Mouse (Mus musculus) gastrocnemius, postnatal 25 days (tissue): ENCODE measurements around the gene Chd5. TPM values are rescaled to one million over a fixed set of nuclear protein-coding genes. Genes with fewer than 3 reads are reported as not detected.
A peak's percentile ranks its signal among the peaks of the same experiment; 100 is the strongest.

Source experiments
- DNase-seq: peaks from one replicate; pipeline ENCODE4 v3.0.0; 2022
- long read RNA-seq, 2 experiments: library from polyadenylated mRNA; stranded (forward); transcript quantifications; one replicate each; pipeline ENCODE4 v2.0.0; 2021
- total RNA-seq, 2 experiments: library from RNA; stranded (reverse); gene quantifications; 1 replicate in 1 of 2; 2 replicates in 1 of 2; pipeline ENCODE4 v1.2.3; 2021

Gene Chd5
- total RNA-seq = under 1 TPM; 0.03 to 0.08 TPM
- long read RNA-seq, experiment 1 = 0 reads
- long read RNA-seq, experiment 2 = 0 reads

DNA sequence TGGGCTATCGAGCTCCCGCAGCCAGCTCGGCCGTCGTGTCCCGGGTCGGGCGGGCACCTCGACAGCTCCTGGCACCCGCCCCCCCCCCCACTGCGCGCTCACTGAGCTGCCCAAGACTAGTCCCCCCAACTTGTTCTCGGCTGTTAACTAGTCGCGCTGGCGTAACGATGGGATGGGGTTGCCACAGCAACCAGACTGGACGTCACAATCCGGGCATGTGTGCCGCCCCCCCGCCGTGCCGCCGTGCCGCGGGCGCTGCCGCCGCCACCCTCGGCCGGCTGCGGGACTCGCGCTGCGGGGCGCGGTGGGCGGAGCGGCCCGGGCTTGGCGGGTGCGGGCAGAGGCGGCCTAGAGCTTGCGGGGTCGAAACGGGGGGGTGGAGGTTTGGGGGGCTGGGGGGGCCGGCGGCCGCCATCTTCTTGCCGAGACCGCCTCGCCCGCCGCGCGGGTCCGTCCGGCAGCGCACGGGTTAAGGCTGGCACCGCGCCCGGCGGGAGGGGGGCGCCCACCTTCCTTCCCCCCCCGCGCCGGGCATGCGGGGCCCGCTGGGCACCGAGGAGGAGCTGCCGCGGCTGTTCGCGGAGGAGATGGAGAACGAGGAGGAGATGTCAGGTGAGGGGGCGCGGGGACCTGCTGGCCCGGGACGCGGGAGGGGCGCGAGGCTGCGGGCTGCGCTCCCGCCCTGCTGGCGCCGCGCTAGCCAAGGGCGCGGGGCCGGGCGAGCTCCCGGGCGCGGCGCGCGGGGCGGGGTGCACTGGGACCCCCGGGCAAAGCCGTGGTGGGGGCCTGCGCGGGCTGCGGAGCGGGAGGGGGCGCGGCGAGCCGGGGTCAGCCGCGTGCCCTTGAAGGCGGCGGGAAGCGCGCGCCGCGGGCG is at the start of gene Chd5:
Chd5 (plus strand) TSS at position 233 of the 874 bp plus-strand sequence.
- DNase-seq = no peak

GRCm38 (mm10) chr4:152290385-152290784 is 48.1 kb upstream of the Chd5 start:
- DNase-seq = no peak

- no peak for DNase-seq
These were observed 47.5 kb upstream of the Chd5 start for GRCm38 (mm10) chr4:152290991-152291390.

- no peak for DNase-seq
These were observed 46.9 kb upstream of the Chd5 start, which contains the start of gene Hes3 for GRCm38 (mm10) chr4:152291562-152291961. Gene Hes3 (minus strand): TSS chr4:152291662.

DNA sequence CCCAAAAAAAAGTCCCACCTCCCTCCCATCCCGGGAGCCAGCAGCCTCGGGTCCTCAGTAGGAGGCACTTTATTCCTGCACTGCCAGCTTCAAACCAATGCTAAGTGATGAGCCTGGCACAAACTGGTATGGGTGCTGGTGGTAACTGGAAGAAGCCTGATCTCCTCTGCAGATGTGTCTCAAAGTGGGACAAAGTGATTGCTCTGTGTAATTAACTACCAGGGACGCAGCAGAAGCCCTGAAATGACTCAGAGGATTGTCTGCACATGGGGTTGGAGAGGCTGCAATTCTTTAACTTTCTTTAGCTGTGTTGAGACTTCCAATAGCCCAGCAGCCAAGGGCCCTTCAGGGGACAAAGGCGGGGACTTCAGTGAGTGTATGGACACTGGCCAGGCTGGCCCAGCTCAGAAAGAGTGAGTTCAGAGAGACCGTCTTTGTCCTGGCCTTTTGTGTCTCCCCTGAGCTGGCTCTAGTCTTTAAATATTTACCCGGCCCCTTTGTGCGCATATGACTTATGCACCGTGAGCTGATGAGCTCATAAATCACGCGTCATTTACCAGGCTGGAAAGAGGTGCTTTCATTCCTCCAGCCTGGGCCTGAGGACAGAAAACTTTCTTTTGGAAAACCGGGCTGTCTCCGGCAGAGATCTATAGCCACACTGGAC is 46.2 kb upstream of the Chd5 start:
- DNase-seq = no peak

DNA sequence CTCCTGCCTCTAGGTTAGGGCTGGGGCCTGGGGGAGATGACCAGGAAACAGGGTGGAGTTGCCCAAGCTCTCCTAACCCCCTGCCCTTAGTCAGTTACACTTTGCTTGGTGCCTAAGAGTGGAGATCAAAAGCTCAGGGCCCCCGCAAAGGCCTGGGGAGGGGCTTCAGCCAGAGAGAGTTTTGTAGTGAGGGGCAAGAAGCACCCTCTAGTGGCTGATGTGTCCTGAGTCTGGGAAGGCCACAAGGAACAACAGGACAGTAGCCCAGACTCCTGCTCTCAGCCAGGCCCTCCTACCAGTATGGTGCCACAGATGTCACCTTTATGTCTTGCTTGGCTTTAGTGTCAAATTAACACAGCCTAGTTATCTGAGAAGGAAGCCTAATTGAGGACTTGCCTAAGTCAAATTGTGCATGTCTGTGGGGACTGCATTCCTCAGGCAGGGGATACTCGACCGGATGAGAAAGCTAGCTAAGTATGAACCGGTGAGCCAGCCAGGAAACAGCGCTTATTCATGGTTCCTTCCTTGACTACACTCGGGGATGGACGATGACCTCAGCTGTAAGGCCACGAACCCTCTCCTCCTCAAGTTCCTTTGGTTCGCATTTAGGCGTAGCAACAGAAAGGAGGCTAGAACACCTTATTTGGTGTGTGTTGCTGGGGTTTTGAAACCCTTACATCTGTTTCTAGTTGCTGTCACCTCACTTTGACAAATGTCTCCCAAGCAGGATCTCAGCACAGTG is 44.1 kb upstream of the Chd5 start:
- DNase-seq = no peak

DNA sequence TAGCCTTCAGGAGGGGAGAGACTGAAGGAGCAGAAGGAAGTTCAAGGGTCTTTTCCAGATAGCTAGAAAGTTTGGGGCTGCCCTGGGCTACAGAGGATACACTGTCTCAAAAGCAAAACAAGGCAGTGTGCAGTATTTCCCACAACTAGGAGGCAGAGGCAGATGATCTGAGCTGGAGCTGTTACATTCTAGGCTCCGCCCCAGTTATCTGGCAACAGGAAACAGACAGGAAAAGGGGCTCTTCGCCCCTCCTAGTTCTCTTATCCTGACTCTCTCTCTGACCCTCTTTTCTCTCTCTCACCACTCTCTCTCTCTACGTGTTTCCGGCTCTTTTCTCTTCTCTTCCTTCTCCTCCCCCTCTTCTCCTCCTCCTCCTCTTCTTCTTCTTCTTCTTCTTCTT is 42.5 kb upstream of the Chd5 start:
- DNase-seq = no peak

DNA sequence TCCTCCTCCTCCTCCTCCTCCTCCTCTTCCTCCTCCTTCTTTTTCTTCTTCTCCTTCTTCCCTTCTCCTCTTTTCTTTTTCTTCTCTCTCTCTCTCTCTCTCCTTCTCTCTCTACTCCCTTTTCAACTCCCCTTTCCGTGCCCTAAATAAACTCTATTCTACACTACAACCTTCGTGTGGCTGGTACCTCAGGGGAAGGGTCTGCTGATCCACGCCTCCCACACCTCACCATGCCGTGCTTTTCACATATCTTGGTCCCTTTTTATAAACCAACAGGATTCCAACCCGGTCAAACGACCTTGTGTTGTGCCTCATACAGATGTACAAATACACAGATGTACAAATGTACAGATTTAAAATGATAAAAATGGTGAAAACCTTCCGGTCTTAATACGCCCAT is 42.1 kb upstream of the Chd5 start:
- no peak for DNase-seq

DNA sequence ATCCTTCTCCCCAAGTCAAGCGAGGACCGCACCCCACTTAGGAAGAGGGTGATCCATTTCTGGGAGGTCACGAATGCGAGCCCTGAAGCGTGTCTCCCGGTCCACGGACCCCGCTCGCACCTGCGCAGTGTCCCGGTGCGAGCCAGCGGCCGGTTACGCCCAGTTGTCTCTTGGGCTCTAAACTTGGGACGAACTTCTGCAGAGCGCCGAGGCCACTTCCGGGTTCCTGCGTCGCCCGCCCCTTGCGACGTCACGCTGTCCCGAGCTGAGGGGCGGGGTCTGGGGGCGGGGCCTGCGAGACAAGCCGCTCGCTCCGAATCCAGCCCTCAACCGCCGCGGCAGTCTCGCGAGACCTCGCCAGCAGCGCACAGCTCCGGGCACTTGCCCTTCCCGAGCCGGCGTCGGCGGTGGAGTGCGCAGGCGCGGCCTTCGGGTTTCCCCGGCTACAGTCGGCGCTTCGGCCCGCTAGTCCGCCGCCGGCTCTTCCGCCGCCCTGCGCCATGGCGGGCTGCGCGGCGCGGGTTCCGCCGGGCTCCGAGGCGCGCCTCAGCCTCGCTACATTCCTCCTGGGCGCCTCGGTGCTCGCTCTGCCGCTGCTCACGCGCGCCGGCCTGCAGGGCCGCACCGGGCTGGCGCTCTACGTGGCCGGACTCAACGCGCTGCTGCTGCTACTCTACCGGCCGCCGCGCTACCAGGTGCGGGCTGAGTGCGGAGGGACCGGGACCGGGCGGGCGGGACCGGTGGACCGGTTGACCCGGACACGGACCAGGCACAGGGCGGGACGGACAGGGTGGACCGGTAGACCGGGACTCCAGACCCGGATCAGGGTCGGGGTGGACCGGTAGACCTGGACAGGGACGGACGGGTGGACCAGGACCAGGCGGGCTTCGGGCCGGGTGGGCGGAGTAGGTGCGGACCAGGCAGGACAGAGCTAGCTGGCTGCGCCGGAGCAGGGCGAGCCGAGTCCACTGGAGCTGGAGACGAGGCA is 41.3 kb upstream of the Chd5 start, which contains the start of gene Icmt:
Icmt (plus strand) TSS at position 354 of the 988 bp plus-strand sequence.
- DNase-seq = peak; percentile 99

- DNase-seq = no peak
These were observed 39.6 kb upstream of the Chd5 start for GRCm38 (mm10) chr4:152298836-152299235.

GRCm38 (mm10) chr4:152300375-152300774 is 38.1 kb upstream of the Chd5 start:
- DNase-seq = no peak

DNA sequence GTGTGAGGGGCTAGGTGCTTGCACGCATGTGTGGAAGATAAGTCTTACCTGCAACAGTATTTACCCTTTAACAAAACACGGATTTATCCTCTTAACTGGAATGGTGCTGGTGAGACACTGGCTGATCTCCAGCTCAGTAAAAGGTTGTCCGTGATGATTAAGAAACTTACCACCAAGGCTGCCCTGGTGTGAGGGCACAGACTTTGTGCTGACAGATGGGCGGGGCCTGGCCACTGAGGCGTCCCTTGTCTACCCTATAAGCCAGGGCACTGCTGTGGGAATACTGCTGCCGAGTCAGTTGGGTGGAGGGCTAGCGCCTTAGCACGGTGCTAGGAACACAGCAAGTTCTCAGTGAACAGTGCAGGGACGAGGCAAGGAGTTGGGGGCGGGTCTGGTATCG is 36.4 kb upstream of the Chd5 start:
- DNase-seq = no peak

GRCm38 (mm10) chr4:152303172-152303571 is 35.3 kb upstream of the Chd5 start:
- no peak for DNase-seq

GRCm38 (mm10) chr4:152304685-152305084 is 33.8 kb upstream of the Chd5 start:
- DNase-seq = no peak

- no peak for DNase-seq
These were observed 32.5 kb upstream of the Chd5 start for GRCm38 (mm10) chr4:152305991-152306390.

DNA sequence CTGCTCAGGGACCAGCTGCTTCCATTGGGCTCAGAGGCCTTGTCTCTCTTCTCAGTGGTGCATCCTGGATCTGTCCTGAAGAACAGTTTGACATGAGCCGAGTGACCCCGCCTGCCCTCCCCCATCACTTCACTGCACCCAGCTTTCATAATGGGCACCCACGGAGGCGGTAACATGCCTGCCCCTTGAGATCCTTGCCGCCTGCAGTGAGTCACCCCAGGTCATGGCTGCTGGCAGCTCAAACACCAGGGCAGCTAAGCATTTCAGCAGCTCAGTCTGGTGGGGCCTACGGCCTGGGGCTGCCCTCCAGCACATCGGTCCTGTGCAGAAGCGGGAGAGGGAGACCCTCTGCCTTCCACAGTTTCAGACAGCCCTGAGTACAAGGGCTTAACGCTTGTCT is 30.9 kb upstream of the Chd5 start:
- DNase-seq = no peak

DNA sequence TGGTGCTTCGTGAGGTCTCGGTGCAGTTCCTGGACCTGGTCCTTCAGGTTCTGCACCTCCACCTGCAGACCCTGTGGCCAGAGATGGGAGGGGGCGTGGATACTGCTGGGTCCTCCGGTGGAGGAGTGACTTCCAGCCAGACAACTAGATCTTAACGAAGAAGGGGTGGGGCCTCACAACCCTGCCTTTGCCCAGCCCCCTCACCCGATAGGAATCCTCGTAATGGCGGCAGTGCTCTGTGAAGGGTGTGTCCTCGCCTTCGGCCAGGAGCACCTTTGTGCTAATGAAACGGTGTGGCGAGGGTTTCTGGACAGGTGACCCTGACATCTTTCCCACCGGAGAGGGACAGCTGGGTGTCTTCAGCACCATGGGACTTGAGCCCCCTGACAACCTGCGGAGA is 26.3 kb upstream of the Chd5 start:
- no peak for DNase-seq

- no peak for DNase-seq
These were observed 25.2 kb upstream of the Chd5 start for GRCm38 (mm10) chr4:152313211-152313632.

- no peak for DNase-seq
These were observed 24.5 kb upstream of the Chd5 start for GRCm38 (mm10) chr4:152313934-152314333.

DNA sequence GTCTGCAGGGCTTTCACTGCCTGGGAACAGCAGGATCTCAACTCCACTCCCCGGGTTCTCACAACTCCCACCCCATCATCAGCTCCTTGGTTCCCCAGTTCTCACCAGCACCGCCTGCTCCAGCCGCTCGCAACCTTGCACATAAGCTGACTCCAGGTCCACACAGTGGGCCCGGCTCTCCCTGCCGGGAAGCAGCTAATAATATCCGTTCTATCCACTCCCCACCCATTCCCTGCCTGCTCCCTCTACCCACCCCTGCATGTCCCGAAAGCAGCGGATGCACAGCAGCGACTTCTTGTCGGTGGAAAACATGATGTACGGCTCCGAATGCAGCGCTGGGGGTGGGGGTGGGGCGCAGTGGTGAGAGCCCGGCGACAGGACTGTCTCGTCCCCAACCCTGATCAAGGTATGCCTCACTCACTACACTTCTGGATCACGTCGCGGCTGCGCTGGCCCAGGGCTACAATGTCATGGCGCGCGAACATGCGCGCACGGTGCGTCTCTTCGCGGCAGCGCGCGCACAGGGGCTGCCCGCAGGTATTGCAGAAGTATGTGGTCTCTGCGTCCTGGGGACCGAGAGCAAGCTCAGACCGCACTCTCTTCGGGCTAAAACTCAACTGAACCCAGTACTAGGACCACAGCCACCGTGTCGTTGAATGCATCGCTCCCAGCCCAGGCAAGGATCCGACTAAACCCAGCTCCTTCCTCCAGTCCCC is 22.8 kb upstream of the Chd5 start:
- no peak for DNase-seq

DNA sequence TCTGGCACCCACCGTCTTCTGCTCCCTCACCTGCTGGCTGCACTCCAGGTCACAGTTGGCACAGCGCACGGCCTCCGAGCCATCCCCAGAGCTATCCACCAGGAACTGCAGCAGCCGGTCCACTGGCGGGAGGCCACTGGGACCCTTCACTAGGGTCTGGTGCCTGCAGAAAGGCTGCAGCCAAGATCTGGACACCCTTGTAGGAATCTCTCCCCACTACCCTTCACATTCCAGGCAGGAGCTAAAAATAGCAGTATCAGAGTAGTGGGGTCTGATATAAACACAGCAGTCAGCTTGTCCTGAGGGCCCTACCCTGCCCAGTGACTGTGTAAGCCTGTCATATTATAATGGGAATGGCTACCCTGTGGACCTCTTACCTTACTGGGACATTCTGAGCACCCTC is 20.8 kb upstream of the Chd5 start:
- DNase-seq = no peak
